Mouse (Mus musculus) stomach, postnatal 0 days (tissue): ENCODE results near the gene Smoc1.

Source experiments
- CTCF ChIP-seq: IDR thresholded peaks from 2 replicates; pipeline ENCODE4 v1.5.1; 2016; ENCODE audit warnings: antibody characterized with exemption, low read depth, mild to moderate bottlenecking, moderate library complexity
- EP300 ChIP-seq: optimal IDR thresholded peaks from 2 replicates; pipeline ENCODE3; 2016; ENCODE audit warnings: antibody characterized with exemption

DNA sequence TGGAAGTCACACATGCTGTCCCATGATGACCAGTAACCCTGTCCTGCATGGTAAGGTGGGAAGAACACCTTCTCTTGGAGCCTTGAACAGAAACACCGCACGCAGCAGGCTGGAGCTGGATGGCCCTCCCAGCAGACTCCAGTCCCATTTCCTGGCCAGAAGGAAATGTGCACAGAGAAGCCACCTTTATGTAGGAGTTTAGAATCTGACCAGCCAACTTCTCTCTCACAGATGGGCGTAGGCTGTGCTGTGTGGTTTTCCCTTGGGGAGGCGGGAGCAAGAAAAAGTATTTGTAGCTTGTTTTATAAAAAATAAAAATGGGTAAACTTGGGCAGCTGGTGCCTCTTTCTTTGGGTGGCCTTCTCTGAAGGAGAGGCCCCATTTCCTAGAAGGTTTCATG is 159.5 kb downstream of the Smoc1 start:
- TF ChIP-seq CTCF (no peak), EP300 (no peak)
